Mouse (Mus musculus) adrenal gland, adult 2 months (tissue): ENCODE measurements around the gene Tbc1d9b. TPM values are rescaled to one million over a fixed set of nuclear protein-coding genes. Genes with fewer than 3 reads are reported as not detected.
"Not testable (repeated sequence)": the region's sequence is repeated elsewhere in the genome, so short reads cannot be mapped to it uniquely, and the experiment has no call there.

Source experiments
- DNase-seq: peaks from one replicate; pipeline ENCODE4 v3.0.0; 2021
- polyA plus RNA-seq: library from polyadenylated mRNA; depleted of rRNA; stranded (reverse); fragments of >200 nt; gene quantifications from 2 replicates; pipeline ENCODE4 v1.2.3, GENCODE M21; 2012
- total RNA-seq, 2 experiments: library from RNA; stranded (reverse); gene quantifications; 2 replicates each; pipeline ENCODE4 v1.2.3; 2021

Tbc1d9b gene
- total and polyA plus RNA-seq, 3 experiments, result 145 to 168 (median 145) TPM

DNA sequence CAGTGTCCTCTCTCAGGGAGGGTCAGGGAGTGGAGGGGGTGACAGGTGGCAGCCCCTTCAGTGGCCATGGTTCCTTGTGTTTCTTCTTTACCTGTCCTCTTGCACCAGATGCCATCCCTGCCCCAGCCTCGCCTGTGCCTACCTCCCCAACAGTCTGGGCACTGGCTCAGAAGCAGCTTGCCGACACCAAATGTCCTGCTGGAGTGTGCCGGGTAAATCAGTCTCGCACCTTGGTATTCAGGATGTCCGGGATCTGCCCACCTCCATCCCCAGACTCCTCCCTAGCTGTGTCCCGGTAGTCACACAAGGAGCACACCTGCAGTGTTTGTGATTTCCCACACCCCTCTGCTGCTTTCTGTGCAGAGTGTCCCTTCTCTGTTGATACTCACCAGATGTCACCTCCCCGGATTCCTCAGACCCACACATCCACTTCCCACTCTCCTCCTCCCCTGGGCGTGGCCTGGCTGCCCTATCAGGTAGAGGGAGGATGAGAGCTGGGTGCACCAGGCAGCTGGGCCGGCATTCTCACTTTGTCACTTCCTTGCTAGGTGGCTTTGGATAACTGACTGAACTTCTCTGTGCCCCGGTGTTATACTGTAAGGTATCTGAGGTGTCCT, 7.1 kb downstream of the Tbc1d9b start:
- no peak for DNase-seq

DNA sequence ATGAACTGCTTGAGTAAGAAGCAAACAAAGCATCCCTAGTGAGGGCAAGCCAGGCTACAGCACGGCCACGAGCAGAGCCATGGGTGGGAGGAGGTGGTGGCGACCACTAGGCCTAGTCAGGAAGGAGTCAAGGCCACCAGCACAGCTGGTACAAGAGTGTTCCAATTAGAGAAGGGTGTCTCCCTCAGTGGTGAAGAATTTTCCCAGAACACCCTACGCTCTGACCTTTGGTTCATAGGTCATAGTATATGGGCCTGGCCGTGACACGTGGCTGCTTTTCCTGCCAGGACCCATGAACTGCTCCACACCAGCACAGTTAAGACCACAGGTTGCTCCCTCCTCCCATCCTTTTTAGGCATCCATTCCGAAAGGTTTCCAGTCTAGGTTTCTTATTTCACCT, 8.4 kb downstream of the Tbc1d9b start:
- DNase-seq, result no peak

DNA sequence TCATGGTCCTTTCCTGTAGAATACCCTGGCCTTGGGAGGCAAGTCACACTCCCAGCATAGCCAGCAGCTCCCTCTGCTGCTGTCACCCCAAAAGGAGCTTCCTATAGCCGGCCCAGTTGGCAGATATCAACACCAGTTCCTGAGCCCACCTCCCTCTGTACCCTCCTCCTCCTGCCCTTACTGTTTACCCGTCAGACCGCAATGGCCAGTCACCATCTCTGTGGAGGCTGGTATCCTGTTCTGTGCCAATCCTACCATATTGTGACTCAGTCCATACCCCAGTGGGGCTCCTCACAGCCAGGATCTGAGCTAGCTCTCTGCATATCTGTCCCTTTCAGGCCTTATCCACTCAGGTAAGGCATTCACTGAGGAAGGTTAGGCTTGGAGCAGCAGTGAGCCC, 14.3 kb downstream of the Tbc1d9b start:
- DNase-seq, result no peak

DNA sequence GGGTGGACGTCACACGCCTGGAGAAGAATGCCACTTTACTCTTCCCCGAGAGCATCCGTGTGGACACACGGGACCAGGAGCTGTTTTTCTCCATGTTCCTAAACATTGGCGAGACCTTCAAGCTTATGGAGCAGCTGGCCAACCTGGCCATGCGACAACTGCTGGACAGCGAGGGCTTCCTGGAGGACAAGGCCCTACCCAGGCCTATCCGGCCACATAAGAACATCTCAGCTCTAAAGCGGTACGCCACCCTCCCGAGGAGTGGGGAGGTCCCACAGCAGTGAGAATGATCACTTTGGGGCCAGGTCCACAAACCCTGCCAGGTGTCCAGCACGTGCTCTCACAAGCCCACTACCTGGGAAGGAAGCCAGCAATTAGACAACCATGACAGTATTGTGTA, 14.9 kb downstream of the Tbc1d9b start:
- no peak for DNase-seq

DNA sequence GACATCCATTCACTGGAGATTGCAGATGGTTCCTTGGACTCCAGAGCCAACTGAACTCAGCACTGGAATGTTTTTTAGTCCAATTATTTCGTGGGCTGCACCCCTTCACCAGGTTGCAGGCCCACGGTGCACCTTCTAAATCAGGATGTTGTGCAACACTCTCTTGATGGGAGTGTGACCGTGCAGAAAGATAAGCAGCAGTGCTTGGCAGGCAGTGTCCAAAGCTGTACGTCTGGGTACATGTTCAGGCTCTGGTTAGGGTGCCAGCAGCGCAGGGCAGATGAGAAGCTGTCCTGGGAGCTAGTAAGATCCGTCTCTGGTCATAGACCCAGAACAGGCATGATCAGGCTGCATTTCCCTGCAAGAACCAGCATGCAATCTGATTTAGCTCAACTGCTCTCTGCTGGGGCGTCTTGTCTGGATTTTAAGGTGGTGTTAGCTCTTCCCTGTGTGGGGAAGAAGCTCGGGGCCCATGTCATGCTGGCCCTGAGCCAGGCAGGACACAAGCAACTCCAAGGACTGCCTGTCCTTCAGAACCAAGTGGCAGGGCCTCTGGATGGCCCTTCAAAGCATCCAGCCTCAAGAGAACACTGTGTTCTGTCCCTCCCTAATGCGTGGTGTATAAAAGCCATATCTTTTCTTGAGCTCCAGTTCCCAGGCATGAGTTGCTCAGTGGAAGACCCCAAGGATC, 16.2 kb downstream of the Tbc1d9b start:
- DNase-seq, result peak; percentile 72

DNA sequence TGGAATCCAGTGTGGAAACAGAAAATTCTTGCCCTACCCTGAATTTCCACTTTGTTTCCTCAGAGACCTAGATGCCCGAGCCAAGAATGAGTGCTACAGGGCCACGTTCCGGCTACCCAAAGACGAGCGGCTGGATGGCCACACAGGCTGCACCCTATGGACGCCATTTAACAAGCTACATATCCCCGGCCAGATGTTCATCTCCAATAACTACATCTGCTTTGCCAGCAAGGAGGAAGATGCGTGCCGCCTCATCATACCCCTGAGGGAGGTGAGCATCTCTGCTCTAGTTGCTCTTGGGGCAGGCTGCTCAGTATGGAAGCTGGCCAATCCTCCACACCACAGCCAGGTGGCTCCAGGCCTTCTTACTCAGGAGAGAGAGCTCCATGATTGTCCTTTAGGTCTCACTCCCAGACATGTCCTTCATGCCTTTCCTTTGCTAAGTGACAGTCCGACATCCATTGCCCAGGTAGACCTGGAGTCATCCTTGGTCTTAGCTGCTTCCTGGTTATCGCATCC, 16.8 kb downstream of the Tbc1d9b start:
- DNase-seq, result no peak

DNA sequence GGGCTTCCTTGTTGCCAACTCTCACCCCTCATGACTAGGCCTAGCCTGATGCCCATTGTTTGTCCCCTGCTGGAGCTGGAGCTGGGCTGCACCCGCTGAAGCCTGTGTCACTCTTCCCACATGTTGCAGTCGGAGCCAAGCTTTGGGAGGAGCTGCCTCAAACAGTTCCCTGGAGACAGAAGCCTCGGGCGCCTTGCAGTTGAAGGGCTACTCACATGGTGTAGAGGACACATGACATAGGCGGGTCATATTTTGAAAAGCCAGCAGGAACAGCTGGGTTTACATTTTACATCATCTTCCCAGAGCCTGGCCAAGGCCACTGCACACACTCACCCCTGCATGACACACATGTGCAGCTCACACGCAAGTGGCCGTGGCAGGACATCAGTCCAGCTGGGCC, 18.0 kb downstream of the Tbc1d9b start:
- peak; percentile 46 for DNase-seq

DNA sequence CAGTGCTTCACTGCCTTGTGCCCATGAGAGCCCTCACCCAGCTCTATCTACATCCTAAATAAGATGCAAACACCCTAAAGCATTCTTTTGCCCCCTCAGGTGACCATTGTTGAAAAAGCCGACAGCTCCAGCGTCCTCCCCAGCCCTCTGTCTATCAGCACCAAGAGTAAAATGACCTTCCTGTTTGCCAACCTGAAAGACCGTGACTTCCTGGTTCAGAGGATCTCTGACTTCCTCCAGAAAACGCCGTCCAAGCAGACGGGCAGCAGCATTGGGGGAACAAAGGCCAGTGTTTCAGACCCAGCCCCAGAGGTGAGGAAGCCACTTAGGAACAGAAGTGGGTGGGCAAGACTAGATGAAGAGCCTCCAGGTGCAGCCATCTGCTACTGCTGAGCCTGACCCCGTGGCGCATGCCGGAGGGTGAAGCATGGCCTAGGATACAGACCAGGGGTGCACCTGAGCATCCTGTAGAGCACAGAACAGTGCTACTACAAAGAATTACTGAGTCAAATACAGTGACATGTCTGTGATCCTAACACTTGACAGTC, 18.5 kb downstream of the Tbc1d9b start:
- DNase-seq, result no peak

DNA sequence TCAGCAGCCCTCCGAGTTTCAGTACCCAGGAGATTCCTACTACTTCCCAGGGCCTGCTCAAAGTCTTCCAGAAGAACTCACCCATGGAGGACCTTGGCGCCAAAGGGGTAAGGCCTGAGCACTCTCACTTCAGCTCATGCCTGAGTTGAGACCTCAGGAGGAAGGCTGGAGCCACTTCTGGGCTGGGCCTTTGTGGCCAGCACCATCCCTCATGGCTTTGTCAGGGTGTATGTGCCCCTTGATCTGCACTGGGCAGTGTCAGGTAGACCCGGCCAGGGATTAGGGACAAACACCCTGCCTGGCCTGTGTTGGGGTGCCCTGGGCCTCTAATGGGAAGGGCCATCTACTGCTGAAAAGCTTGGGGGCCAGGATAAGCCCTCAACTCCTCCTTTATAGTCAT, 20.2 kb downstream of the Tbc1d9b start:
- no peak for DNase-seq

DNA sequence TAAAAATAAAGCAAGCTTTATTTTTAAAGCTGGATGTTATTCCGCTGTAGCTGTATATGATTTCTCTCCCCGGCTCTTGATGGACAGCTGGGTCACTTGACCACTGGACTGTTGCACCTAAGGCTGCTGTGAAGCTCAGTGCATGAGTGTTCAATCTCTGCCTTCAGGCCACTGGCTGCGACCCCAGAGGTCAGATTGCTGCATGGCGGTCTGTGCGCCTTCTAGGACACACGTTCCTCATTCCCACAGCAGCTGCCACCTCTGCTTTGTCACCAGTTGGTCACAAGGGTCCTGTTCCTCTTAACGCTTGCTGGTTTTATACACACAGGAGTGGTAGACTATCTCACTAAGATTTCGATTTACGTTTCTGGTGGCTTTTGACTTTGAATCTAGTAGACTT, 23.0 kb downstream of the Tbc1d9b start:
- no peak for DNase-seq

DNA sequence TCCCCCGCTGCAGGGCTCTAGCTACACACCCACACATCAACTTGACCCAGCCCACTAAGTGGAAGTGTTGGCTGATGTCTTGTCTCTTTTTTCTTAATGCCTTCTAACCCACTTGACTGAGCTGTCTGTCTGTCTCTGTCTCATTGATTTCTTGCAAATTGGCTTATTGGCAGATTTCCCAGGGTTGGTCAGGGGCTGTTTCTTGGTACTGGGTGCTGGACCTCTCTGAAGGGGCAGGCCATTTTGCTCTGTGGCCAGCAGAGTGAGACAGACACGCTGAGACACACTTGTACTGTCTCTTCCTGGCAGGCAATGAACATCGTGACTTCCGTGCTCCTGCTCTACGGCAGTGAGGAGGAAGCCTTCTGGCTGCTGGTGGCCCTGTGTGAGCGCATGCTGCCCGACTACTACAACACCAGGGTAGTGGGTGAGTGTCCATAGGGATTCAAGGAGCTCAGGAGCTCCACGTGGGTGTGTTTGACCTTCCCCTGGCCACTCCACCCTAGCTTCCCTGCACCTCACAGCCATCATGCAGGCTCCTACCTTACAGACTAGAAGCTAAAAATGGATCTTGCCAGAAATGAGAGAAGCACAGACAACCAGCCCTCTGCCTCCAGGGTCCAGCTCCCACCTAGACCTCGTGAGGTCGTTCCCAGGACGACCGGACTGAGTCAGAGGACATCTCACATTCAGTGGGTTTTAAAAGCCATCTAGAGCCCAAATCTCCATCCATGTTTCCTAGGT, 23.8 kb downstream of the Tbc1d9b start:
- no peak for DNase-seq

DNA sequence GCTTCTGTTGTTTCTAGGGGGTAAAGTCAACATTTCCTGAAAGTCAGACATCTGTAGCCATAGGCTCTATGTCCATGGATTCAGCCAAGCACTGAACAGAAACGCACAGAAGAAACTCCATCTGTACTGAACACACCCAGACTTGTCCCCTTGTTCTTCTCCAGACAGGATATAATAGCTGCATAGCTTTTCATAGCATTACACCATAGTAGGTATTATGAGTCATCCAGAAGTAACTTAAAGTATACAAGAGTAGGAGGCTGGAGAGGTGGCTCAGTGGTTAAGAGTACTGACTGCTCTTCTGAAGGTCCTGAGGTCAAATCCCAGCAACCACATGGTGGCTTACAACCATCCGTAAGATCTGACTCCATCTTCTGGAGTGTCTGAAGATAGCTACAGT, 24.6 kb downstream of the Tbc1d9b start:
- no peak for DNase-seq

DNA sequence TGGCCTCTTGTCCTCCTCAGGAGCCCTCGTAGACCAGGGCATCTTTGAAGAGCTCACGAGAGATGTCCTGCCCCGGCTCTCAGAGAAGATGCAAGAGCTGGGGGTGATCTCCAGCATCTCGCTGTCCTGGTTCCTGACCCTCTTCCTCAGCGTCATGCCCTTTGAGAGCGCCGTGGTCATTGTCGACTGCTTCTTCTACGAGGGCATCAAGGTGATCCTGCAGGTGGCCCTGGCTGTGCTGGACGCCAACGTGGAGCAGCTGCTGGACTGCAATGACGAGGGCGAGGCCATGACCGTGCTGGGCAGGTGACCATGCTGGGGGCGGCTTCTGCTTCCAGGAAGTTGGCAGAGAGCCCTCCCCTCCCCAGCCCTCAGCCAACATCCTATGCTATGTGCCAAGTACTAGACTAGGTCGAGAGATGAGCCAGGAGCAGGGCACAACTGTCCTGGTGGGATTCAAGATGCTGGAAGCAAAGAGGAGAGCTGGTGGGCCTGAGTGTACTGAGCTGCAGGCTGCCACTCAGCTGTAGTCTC, 25.6 kb downstream of the Tbc1d9b start:
- no peak for DNase-seq

DNA sequence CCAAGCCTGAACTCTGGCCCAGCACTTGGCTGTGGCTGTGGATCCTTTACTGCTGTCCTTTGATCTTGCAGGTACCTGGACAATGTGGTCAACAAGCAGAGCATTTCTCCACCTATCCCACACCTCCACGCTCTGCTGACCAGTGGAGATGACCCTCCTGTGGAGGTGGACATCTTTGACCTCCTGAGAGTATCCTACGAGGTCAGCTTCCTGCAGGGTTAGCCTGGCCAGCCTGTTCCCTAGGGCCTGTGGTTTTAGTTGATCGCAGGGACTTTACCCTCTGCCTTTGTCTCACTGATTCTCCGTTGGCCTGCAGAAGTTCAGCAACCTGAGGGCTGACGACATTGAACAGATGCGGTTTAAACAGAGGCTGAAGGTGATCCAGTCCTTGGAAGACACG, 27.1 kb downstream of the Tbc1d9b start:
- DNase-seq, result no peak

DNA sequence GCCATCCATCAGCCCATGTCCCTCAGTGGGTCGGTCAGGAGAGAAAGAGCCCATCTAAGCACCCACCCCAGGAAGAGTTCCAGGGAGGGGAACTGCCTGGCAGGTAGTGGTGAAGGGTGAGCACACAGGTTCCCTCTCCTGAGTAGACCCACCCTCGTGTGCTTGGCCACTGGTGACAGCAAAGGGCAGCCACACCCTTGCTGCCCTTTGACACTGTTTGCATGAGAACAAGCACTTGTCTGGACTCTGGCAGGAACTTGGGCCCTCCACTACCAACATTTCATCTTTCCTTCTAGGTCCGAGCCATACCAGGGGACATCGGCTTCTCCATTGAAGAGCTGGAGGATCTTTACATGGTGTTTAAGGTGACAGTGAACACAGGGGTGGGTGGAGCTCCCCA, 28.2 kb downstream of the Tbc1d9b start:
- no peak for DNase-seq

DNA sequence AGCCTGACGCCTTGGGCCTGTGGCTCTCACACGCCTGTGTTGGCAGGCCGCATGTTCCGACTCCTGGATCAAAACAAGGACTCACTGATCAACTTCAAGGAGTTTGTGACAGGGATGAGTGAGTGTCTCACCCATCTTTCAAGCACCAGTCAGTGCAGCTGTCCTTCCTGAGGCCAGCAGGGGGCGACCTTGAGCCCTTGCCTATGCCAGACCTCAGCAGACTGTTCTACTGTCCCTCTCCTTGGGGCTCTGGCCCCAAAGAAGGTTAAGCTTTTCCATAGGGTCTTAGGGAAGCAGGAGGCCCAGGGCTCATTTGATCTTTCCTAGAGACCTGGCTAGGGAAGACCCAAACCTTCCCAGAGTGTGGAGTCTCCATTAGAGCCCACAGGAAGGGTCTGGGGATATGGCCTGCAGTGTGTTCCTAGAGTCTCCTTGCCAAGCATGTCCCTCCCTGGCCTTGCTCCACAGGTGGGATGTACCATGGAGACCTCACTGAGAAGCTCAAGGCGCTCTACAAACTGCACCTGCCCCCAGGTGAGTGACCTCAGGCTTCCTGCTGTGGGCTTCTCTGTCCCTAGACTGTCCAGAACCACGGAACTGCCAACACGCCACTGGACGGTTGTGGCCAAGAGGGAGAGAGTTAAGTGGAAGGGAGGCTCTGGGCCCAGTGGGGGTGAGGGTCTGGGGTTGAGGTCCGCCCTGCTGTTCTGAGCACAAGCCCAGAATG, 30.5 kb downstream of the Tbc1d9b start:
- DNase-seq, result peak; percentile 74

DNA sequence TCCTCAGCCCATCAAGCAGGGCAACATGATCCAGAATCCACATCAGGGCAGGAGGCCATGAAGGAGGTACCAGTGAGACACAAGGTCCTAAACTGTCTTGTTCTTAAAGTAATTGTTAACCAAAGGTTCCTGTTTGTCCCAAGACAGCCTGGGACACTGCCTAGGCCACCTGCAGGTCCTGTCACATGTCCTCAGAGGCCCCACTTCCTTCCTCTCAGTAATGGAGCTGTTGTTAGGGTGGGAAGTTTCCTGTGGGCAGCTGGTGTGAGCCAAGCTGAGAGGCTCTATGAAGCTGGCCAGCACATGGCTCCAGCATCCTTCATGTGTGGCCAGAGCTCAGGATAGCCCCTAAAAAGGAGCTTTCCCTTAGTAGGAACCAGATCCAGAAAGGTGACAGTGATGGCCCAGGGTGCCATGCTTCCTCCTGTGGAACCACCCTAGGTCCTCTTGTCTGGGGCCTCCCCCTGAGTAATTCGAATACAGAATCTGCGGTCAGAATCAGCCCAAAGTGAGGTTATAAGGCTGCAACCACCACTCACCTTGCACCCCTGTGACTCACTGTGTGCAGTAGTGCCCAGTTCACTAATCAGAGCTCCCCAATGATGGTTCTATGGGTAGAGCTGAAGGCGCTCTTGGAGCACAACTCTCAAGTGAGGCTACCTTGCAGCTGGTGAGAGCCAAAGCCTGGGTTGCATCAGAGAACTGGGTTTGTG, 31.3 kb downstream of the Tbc1d9b start:
- DNase-seq, result no peak

DNA sequence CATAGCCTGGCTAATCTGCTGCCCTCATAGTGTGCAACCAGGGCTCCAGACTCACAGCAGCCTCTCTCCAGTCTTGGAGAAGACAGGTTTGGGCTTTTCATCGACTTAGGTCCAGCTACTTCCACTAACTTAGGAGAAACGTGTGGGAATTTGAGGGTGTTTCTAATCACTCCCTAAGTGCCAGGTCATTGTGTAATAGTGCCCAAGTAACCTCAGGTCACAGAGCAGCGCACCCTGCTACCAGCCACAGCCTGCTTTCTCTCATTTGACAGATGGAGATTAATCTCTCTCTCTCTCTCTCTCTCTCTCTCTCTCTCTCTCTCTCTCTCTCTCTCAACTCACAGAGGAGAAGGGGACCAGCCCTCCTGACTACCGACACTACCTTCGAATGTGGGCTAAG, 37.2 kb downstream of the Tbc1d9b start:
- DNase-seq, result no peak

DNA sequence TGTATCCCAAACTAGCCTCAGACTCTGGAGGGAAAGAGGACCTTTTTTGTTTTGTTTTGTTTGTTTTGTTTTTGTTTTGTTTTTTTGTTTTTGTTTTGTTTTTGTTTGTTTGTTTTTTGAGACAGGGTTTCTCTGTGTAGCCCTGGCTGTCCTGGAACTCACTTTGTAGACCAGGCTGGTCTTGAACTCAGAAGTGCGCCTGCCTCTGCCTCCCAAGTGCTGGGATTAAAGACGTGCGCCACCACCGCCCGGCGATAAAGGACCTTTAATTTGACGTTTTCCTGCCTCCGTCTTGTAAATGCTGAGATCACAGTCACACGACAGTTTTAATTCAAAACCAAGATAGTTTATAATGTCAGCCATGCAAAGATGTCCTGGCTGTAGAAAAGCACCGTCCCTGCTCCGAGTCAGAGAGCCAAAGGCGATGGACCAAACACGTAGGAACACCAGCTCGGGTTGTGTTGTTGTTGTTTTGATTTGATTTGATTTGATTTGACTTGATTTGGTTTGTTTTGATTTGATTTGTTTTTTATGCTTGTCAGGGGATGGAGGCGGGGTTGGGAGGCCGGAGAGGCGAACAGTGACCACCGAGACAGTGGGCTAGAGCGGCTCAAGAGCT, 43.0 kb downstream of the Tbc1d9b start, which contains the start of gene Mrnip:
Gene Mrnip (plus strand): TSS at position 334 of the 619 bp plus-strand sequence.
- DNase-seq, result not testable (repeated sequence)

DNA sequence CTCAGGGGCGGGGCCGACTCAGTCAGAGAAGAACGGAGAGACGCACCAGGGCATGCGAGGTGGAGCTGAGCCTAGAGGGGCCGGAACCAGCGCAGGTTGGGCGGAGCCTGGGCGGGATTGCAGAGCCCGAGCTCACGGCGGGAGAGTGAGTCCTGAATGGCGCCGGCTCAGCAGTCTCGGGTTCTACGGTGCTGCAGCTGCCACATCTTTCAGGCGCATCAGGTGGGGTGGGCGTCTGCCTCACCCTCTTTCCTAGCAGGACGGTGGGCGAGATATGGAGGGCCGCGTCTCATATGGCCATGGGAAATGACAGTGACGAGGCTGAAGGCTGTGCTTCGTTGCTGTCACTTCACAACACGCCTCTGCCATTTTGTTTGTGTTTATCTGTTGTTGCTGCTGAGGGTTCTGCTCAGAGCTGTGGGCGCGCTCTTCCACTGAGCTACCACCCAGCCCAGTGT, 43.6 kb downstream of the Tbc1d9b start:
- DNase-seq, result peak; percentile 99

DNA sequence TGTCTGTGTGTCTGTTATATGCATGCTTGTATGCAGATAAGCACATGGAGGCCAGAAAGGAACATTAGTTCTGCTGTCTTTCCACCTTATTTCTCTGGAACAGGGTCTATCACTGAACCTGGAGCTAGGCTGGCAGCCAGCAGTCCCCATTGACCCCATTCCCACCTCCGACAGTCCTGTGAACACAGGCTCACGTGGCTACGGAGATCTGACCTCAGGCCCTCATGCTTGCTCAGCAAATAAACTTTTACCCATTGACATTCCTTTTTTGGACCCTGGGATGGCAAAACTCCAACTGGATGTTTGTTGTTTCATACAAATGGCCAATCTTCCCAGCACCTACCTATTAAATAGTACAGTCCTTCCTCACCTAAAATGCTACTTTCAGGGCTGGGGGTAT, 45.2 kb downstream of the Tbc1d9b start:
- DNase-seq, result no peak
